Mouse (Mus musculus) heart, adult 8-10 months (tissue): ENCODE measurements at regions not wholly inside any gene's neighbourhood (a gene's known extent, or its start where the extent isn't known, plus 50 kb on each side); places are given as distances from the start of the nearest gene placed in this dataset.

Experiments
- DNase-seq: peaks from one replicate; pipeline ENCODE4 v3.0.0; 2022; ENCODE audit warnings: low spot score

GRCm38 (mm10) chr8:49631286-49631685 lies 787.5 kb upstream of the Tenm3 start:
- DNase-seq: no peak

- no peak for DNase-seq
Measured at GRCm38 (mm10) chr8:49627966-49628495, 784.3 kb upstream of the Tenm3 start.

GRCm38 (mm10) chr8:49595501-49595900 lies 751.8 kb upstream of the Tenm3 start:
- DNase-seq: no peak

- no peak for DNase-seq
Measured at GRCm38 (mm10) chr8:49567423-49567822, 723.7 kb upstream of the Tenm3 start.

- DNase-seq: no peak
Measured at GRCm38 (mm10) chr8:49563499-49564279, 719.9 kb upstream of the Tenm3 start.

DNA sequence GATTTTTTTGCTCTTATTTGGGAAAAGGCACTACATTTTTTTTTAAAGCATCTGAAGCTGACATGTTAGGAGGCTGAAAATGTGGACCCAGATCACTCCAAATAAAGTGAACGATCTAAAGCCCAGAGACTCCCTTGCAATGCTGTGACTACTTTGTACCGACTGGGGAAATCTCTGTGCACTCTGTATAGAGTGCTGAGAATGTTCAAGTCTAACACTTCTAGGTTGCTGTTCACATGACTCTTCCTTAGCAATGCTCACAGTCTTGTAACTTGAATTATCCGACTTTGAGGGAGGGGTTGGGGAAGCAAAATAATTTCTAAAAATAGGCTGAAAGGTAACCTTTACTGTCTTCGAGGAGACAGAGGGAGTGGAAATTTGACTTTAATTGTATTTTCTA lies 719.2 kb upstream of the Tenm3 start:
- DNase-seq: no peak

GRCm38 (mm10) chr8:49555724-49556457 lies 712.1 kb upstream of the Tenm3 start:
- peak; percentile 3 for DNase-seq

DNA sequence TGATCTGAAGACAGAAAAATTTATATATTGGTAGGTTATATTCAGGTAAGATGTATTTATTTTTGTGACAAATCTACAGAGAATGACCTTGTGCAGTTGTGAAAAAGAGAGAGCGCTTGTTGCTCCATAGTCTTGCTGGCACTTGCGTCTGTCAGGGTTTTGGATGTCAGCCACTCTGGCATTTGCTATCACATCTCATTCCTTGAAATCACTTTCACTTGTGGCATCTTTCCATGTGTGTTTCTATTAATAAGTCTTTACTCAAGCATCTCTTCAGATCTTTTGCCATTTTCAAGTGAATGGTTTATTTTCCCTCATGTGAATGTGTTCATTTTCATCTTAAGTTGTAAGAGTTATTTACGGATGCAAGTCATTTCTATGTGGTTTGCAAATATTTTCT lies 709.4 kb upstream of the Tenm3 start:
- DNase-seq: peak; percentile 63

DNA sequence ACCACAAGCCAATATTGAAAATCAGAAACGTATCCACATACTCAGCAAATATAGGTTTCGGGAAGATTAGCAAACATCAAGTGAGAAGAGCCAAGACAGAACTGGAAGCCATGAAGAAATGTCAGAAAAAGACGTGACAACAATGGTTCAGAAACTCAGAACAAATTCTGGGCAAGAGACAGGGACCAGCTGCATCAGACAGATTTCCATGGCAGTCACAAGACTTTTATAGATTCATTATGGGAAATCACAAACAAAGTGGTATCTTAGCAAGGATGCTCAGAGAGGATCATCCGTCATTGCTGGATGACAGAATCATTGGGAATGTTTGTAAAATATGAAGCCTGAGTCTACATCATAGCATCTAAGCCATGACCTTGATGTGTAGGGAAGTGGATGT lies 699.6 kb upstream of the Tenm3 start:
- DNase-seq: no peak

DNA sequence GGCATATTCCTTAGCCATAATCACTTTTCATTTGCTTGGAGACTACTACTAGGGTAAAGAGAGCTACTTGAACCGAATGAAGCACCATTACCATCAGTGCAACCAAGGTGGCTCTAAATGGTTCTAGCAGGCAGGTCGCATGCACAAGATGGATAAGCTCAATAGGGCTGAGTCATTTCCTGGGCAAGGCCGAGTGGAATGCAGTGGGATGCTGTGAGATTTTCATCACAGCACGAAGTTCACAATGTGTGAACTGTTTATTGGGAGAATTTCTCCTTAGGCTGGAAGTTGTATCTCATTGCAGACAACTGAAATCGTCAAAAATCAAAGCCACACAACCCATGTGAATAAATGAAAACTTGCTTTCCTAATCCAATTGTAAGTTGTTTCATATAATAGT lies 697.6 kb upstream of the Tenm3 start:
- no peak for DNase-seq

DNA sequence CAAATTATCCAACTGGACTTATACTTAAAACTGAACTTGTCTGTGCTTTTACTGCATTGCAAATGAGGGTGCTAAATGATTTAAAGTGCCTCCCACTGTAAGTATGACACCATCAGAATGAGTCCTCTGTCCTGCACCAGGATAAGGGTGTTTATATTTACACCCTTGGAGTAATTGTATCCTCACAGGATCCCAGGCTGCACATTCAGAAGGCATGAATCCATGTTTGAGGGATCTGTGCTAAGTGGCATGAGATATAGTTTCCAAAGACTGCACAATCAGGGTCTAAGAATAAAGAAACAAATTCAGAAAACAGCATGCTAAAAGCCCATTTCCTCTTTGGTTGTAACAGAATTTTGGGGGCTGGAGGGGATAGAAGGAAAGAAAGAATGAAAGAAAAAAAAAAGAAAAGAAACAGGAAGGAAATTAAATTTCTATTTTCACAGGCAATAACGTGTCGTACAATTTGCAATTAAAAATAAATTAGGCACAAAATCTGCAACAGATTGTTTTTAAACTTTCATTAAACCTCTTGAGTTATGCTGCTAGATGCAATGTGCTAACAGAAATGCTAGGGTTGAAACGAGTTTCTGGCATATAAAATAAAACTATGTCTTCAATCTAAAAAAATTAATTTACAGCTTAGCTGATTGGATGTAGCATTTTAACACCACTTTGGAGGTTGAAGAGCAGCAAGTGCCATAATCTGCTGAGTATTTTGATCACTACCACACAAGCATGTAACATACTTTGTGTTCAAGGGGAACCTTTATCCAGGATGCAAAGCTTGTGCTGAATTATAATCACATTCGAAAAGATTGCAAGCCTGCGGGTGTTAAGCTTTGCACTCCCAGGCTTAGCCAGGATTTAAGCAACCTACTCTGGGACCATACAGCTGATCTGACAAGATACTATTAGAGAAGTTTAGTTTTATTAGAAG lies 689.9 kb upstream of the Tenm3 start:
- DNase-seq: no peak

DNA sequence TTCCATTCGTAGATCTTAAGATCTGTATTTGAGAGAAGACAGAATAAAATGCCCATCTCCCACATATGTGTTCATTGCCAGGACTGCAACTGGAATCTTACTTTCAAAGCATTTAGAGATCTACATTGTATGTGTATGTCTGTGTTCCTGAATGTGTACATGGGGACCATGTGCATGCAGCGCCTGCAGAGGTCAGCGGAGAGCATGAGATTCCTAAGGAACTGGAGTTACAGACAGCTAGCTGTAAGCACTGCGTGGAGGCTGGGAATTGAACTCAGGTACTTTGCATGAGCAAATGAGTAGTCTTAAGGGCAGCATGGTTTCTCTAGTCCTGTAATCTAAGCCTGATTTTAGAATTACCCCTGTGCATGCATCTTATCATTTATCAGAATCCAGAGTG lies 685.5 kb upstream of the Tenm3 start:
- DNase-seq: no peak

DNA sequence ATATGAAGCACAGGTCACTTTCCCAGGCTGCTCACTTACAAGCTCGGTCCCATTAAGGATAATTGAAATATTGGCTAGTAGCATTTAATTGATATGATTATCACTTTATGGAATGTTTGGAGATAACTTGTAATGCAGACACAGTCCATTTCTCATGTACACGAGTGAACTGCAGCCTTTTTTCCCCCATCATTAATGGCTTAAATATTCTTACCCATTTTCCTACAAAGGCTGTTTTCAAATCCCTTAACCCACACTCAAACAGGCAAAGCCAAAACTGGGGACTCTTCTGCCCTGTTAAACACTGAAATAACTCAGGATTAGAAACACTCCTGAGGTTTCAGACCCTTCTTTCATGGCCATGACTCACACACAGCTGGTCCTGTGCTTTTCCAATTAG lies 649.2 kb upstream of the Tenm3 start:
- no peak for DNase-seq

DNA sequence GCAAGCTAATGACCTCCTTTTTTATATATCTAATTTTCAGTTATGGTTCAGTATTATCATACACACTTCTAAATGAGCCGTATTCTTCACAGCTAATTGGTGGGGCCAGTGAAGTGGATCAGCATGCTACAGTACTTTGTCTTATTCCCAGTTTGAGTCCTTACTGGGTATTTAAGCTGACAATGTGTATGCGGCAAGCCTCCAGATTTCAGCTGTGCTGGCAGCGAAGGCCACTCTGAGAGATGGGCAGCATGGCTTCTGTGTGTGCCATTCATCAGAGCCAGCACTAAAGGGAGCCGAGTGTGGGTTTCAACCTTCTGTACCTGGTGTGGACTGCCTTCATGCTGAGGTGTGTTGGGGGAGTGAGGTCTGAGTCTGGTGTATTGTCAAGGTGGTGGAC lies 641.5 kb upstream of the Tenm3 start:
- DNase-seq: no peak

- DNase-seq: no peak
Measured at GRCm38 (mm10) chr8:49481476-49481992, 637.8 kb upstream of the Tenm3 start.

DNA sequence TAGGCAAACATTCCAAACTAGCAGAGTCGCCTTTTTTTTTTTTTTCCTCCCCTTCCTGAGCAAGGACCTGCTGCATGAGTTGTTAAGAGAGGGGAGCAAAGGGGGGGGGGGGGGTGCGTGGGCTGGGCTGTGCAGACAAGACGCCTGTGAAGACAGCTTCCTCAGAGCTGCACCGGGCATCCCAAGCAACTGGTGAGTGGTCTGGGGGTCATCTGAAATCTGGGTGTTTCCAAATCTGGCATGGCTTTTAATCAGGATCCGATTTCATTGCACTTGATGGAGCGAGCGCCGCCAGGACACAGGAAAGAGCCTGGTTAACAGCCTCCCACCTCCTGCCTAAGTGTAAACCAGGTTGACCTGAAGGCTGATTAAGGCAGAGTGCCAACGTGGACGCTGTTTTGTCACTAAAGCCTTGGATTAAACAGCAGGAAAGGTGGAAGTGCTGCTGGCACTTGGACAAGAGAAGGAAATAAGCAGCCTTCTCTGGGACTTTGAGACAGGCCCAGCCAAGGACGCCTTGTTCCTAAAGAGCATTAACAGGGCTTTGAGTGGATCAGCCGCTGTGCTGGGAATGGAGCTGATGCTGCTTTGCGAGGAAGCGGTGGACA lies 622.3 kb upstream of the Tenm3 start:
- DNase-seq: no peak

- DNase-seq: no peak
Measured at GRCm38 (mm10) chr8:49465070-49465469, 621.3 kb upstream of the Tenm3 start.

DNA sequence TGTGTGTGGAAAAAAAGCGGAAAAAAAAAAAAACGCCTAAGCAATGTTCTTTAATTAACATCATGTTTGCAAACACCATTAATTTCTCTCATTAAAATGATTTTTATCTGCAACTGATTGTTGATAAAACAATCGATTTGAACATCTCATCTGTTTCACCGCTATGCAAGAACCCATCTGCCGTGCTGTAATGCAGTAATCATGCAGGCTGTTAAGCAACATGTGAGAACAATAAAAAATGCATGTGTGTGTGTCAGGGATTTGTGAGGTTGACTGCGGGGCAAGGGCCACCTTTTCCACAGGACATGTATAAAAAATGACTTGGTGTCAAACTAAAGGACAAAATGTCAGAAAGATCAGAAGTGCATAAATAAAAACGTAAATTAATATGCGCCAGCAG lies 618.9 kb upstream of the Tenm3 start:
- no peak for DNase-seq

- DNase-seq: no peak
Measured at GRCm38 (mm10) chr8:49461724-49462473, 618.1 kb upstream of the Tenm3 start.

DNA sequence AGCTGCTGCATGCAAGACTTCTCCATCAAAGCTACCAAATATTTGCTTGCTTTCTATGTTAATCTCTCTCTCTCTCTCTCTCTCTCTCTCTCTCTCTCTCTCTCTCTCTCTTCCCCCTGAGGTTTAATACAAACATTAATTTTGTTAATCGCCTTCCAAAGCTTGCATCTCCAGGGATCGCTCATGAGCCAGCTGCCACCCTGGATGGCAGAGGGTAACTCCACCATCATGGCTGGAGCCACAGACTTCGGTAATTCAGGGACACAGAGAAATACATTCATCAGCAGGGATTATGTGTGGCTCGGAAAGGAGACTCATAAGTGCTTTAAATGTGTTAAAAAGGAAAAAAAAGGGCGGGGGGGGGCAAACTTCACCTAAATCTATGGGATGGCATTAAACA lies 601.7 kb upstream of the Tenm3 start:
- DNase-seq: no peak

DNA sequence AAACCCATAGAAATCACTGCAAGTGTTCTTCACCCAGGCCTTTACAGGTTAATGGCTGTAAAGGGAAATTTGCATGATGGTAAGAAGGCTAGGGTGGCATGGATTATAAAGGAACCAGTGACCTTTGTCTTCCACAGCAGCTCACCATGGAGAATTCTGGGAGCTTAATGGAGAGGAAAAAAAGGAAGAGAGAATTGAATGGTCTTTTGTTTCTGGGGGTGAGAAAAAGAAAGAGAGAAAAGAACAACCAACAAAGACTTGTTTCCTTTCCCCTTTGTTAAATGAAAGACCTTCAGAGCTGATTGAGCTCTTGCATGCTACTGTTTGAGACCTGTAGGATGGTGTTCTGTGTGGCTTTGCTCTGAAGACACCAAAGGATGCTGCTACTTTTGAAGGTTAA lies 597.5 kb upstream of the Tenm3 start:
- no peak for DNase-seq
